Mouse (Mus musculus) spleen, adult 2 months (tissue): ENCODE results near the gene Epha8. TPM values are rescaled to one million over a fixed set of nuclear protein-coding genes. Genes with fewer than 3 reads are reported as not detected.

Experiments
- DNase-seq, 2 experiments: peaks; one replicate each; pipeline versions ENCODE4 v3.0.0 to v3.0.0-alpha.2; 2012 to 2021; ENCODE audit warnings: low spot score in 2 of 2, low read depth in 1 of 2
- H3K27ac ChIP-seq: fragments of 200-500 bp; 2 replicates; pipeline ENCODE4 v1.5.1; 2012; ENCODE audit warnings: low read length, inconsistent platforms; ENCODE audit not compliant: insufficient read depth
- H3K27me3 ChIP-seq: fragments of 200-500 bp; 2 replicates; pipeline ENCODE4 v1.6.1; 2012; ENCODE audit warnings: mild to moderate bottlenecking, moderate library complexity, low read length, inconsistent platforms; ENCODE audit not compliant: control insufficient read depth, insufficient read depth
- H3K36me3 ChIP-seq: fragments of 200-500 bp; 2 replicates; pipeline ENCODE4 v1.6.1; 2012; ENCODE audit warnings: mild to moderate bottlenecking, low read length, inconsistent platforms; ENCODE audit not compliant: control insufficient read depth, insufficient read depth
- H3K4me1 ChIP-seq: fragments of 200-500 bp; 2 replicates; pipeline ENCODE4 v1.6.1; 2011; ENCODE audit warnings: inconsistent platforms; ENCODE audit not compliant: control insufficient read depth, insufficient read depth, insufficient read length
- H3K4me3 ChIP-seq: fragments of 200-500 bp; 2 replicates; pipeline ENCODE4 v1.5.1; 2011; ENCODE audit warnings: mild to moderate bottlenecking, inconsistent platforms; ENCODE audit not compliant: insufficient read depth, insufficient read length; ENCODE audit errors: extremely low read depth
- CTCF ChIP-seq: fragments of 200-500 bp; IDR thresholded peaks from 2 replicates; pipeline ENCODE4 v1.5.1; 2011; ENCODE audit warnings: mild to moderate bottlenecking, inconsistent platforms; ENCODE audit not compliant: insufficient read depth, insufficient read length, insufficient replicate concordance; ENCODE audit errors: extremely low read depth
- POLR2A ChIP-seq: fragments of 200-500 bp; IDR thresholded peaks from 2 replicates; pipeline ENCODE4 v1.6.1; 2011; ENCODE audit warnings: low read depth, low read length, inconsistent platforms
- WGBS: fragments of 180-500 bp; shearing (Covaris S2); methylation state at CpG from one replicate; pipeline ENCODE4 v1.1.7; 2018; 5-methylcytosine and 5-hydroxymethylcytosine counted together
- polyA plus RNA-seq: library from polyadenylated mRNA; depleted of rRNA; stranded (reverse); fragments of >200 nt; gene quantifications from 2 replicates; pipeline ENCODE4 v1.2.3, GENCODE M21; 2012

The Epha8 gene
- polyA plus RNA-seq, 1 experiment: 0.46 TPM

DNA sequence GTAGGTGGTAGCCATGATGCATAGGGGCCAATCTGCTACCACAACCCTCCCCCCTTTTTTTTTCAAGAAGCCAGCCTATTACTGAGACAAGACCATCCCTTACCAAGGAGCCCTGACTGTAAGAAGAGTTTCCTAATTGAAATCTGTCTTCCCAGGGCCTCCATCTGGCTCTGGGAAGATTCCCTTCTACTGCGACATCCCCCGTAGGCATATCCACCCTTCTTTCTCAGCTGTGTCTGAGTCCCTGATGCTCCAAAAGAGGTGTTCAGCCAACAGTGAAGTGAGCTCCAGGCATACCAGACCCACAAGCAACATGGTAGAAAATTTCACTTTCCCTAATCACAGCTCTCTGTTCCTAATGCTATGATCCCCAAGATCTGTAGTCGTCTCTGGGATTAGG, 37.1 kb downstream of the Epha8 start:
- Histone ChIP-seq H3K4me3 (no peak overlapping the region), H3K27ac (no peak overlapping the region), H3K36me3 (no peaks in the 10 kb centered on the region), H3K27me3 (no peaks in the 10 kb centered on the region), H3K4me1 (no peaks in the 10 kb centered on the region)
- WGBS: 76% methylated on average over 3 of the region's 3 CpGs
- TF ChIP-seq POLR2A: no peak
- TF ChIP-seq CTCF: no peak
- no peak for DNase-seq

DNA sequence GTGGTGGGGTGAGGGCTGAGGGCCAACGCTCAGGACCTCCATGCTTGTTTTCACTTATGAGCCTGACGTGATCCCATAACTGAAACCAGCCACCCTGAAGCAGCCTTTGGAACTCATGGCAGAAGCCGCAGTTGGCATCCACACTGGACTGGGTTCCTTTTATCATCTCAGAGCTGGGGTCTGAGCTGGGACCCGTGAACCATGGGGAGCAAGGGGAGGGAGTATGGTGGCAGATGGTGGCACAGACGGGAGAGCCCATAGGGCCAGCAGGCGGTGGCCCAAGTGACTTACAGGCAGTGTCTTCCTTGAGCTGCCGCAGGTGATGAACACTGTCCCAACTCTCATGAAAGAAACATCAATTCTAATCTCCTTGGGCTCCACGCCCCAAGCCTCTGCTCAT, 37.8 kb downstream of the Epha8 start:
- no peaks in the 10 kb centered on the region for H3K4me1 ChIP-seq
- H3K27me3 ChIP-seq: no peaks in the 10 kb centered on the region
- H3K4me3 ChIP-seq: no peak overlapping the region
- TF ChIP-seq CTCF (no peak), POLR2A (no peak)
- 82% methylated on average over 8 of the region's 8 CpGs for WGBS
- no peak overlapping the region for H3K27ac ChIP-seq
- H3K36me3 ChIP-seq: no peaks in the 10 kb centered on the region
- DNase-seq: no peak

DNA sequence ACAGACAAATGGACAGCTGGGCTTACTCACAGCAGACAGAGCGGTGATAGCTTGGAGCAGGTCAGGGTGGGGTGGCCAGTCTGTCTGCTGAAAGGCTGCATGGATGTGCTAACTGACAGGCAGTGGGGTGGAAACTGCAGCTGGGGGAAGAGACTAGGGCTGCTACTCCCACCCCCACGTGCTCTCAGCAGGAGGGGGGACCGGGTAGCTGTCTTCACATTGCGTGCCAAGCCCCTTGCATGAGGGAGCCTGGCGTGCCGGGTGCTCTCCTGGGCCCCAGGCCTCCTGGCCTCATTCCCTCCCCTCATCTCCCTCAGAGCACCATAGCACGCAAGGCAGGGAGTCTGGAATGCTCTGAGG, 39.5 kb downstream of the Epha8 start:
- no peaks in the 10 kb centered on the region for H3K27me3 ChIP-seq
- DNase-seq: no peak
- TF ChIP-seq POLR2A (no peak), CTCF (no peak)
- WGBS: 52% methylated on average over 7 of the region's 7 CpGs
- no peaks in the 10 kb centered on the region for H3K36me3 ChIP-seq
- H3K4me3 ChIP-seq: no peak overlapping the region
- H3K4me1 ChIP-seq: no peaks in the 10 kb centered on the region
- no peak overlapping the region for H3K27ac ChIP-seq

DNA sequence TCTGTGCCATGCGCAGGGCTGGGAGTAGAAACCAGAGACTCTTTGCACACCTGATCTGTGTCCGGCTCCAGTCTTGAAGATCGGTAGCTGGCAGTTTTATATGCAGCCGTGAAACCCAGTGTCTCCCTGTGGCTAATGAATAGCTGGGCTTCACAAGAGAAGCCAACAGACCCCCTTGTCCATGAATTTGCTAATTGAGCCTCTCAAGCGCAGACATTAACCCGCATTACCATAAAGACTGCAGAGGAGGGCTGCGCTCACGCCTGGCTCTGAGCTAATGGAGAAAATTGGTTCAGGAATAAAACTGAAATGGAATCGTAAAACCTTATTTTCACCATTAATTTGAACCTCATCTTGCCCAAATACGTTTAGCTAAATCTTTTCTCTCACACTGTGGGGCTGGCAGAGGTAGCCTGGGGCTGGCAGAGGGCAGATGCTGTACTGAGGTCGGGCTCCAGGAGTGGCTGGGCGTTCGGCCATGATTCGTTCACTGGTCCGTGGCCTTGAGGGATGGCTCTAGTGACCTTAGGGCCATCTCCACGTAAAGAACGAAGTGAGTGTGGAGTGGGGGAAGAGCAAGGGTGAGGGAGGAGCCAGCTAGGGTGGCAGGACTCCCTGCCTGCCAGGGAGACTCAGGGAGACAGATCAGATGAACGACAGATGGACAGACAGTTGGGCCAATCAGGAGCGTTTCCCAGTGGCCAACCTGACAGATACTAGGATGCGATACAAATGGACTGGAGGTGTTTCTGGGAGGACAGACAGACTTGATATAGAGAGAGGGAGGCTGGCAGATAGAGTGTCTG, 40.1 kb downstream of the Epha8 start:
- TF ChIP-seq CTCF (no peak), POLR2A (no peak)
- no peaks in the 10 kb centered on the region for H3K27me3 ChIP-seq
- 80% methylated on average over 20 of the region's 20 CpGs for WGBS

DNA sequence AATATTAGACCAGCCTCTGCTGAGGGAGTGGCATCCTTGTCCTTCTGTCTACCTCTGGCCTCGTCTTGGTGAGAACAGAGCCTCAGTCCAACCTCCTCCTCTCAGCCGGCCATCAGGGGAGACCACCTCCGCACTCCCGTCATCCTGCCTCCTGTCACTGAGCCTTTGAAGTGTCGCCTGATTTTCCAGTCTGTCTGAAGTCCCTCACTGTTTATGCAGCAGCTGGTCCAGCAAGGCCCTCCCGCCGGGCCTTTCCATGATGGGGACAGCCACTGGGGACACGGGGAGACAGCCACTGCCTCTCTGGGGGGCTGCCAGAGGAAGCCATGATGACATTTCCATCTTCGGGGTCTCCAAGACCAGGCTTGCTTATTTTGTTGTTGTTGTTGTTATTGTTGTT, 43.8 kb downstream of the Epha8 start:
- Histone ChIP-seq H3K27ac (no peak overlapping the region), H3K4me3 (no peak overlapping the region), H3K36me3 (no peaks in the 10 kb centered on the region), H3K4me1 (no peaks in the 10 kb centered on the region), H3K27me3 (no peaks in the 10 kb centered on the region)
- WGBS: 26% methylated on average over 9 of the region's 9 CpGs
- DNase-seq: no peak
- TF ChIP-seq POLR2A: no peak
- no peak for TF ChIP-seq CTCF

More for the DNA sequence above, 40.1 kb downstream of the Epha8 start:
- Histone ChIP-seq H3K4me3 (no peak overlapping the region), H3K36me3 (no peaks in the 10 kb centered on the region), H3K4me1 (no peaks in the 10 kb centered on the region), H3K27ac (no peak overlapping the region)
- no peak for DNase-seq

DNA sequence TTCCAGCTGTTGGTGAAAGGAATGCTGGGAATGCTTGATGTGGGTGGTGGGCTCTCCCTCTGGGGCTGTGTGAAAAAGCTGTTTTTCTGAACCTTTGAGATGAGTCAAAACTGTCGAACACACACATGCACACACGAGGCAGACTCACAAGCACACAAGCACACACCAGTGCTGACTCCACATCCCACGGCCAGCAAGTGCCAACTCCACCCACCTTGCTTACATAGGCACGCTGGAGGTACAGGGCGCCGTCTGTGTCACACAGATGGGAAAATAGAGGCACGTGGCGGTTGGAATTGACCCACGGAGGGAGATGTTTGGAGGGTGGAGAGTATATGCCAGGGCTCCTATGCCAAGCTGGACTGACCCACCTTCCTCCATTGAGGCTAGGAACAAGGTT, 44.8 kb downstream of the Epha8 start:
- TF ChIP-seq POLR2A (no peak), CTCF (no peak)
- 46% methylated on average over 9 of the region's 9 CpGs for WGBS
- DNase-seq: no peak
- no peaks in the 10 kb centered on the region for H3K36me3 ChIP-seq
- no peak overlapping the region for H3K4me3 ChIP-seq
- H3K4me1 ChIP-seq: no peaks in the 10 kb centered on the region
- H3K27ac ChIP-seq: no peak overlapping the region
- no peaks in the 10 kb centered on the region for H3K27me3 ChIP-seq

DNA sequence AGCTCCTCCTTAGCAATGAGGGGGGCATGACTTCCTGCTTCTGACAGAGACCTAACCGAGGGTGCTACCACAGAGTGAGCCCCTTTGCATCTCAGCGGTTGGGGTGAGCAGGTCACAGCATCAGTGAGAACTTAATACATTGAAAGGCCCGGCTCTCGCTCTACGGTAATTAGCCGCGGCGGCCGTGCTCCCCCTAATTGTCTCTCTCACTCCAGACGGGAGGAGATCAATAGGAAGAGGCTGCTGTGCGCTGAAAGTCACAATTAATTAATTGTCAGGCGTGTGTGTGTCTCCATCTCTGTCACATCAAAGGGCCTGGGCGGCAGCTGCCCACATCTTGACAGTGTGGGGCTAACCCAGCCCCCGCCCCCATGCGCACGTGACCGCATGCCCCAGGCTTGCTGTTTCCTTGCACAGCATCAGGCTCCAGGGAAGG, 45.4 kb downstream of the Epha8 start:
- H3K4me3 ChIP-seq: no peak overlapping the region
- no peaks in the 10 kb centered on the region for H3K36me3 ChIP-seq
- H3K27me3 ChIP-seq: no peaks in the 10 kb centered on the region
- WGBS: 15% methylated on average over 17 of the region's 17 CpGs
- H3K4me1 ChIP-seq: no peaks in the 10 kb centered on the region
- no peak overlapping the region for H3K27ac ChIP-seq
- no peak for DNase-seq
- TF ChIP-seq POLR2A: no peak
